14 mouse cellular contexts compared by ENCODE assay signal in the genomic region with DNA sequence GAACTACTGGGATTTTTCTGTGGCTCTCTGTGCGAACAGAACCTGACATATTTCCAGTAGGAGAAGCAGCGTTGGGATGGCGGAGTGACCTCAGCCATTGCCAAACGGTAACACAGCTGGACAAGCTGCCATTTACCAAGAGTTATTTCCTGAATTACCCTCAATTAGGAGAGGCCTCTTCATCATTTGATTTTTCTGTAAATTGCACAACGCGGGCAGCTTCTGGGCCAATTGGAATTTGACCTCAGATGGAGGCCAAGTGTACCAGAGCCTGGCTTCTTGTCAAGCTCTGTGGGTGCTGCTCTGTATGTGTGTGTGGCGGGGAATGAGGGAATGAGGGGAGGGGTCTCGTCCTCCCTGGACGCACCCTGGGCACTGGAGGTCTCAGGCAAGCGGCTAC.
A peak's percentile ranks its signal among the peaks of the same experiment; 100 is the strongest.
DNase-seq lines count a peak whose midpoint lies in the region; ATAC-seq lines count a peak whose summit lies in the region.
"Had no signal": no experiment of that assay in that cellular context is flagged by ENCODE, and none has a peak within 500 bp of the region (broad histone marks: within the 10 kb centered on the region; RNA-seq: fewer than 3 reads in every experiment).

No protein-coding gene starts in this region.

- 61% methylated on average over 10 of the region's 10 CpGs for WGBS in neural tube, embryonic 13.5 days
- 63% methylated on average over 10 of the region's 10 CpGs for WGBS in neural tube, embryonic 15.5 days

- H3K4me2 ChIP-seq in neural tube, embryonic 13.5 days: no peak overlapping the region
- H3K4me2 ChIP-seq in neural tube, embryonic 15.5 days: no peak overlapping the region
- H3K4me2 ChIP-seq: embryonic facial prominence, embryonic 15.5 days; hindbrain, embryonic 12.5 days; liver, embryonic 13.5 days; midbrain, embryonic 11.5 days; stomach, embryonic 15.5 days had no signal

- no peak overlapping the region for H3K4me3 ChIP-seq in neural tube, embryonic 13.5 days
- no peak overlapping the region for H3K4me3 ChIP-seq in neural tube, embryonic 15.5 days (replicated peaks)
- H3K4me3 ChIP-seq: embryonic facial prominence, embryonic 15.5 days; hindbrain, embryonic 12.5 days; liver, embryonic 13.5 days; stomach, embryonic 15.5 days had no signal

- no peak for ATAC-seq in neural tube, embryonic 13.5 days (ENCODE audit: low read depth)
- no peak for ATAC-seq in neural tube, embryonic 15.5 days (ENCODE audit: low FRiP score)

- H3K9ac ChIP-seq in neural tube, embryonic 13.5 days: no peak overlapping the region
- no peak overlapping the region for H3K9ac ChIP-seq in neural tube, embryonic 15.5 days (replicated peaks)
- H3K9ac ChIP-seq: embryonic facial prominence, embryonic 15.5 days; hindbrain, embryonic 12.5 days; liver, embryonic 13.5 days; stomach, embryonic 15.5 days had no signal

- no peaks in the 10 kb centered on the region for H3K27me3 ChIP-seq in neural tube, embryonic 13.5 days
- no peaks in the 10 kb centered on the region for H3K27me3 ChIP-seq in neural tube, embryonic 15.5 days (replicated peaks)
- H3K27me3 ChIP-seq: embryonic facial prominence, embryonic 15.5 days; hindbrain, embryonic 12.5 days; liver, embryonic 13.5 days; stomach, embryonic 15.5 days had no signal

- 0 out of 2 replicates have a peak overlapping the region, but pooled peaks have one; percentile 3 for H3K27ac ChIP-seq in neural tube, embryonic 13.5 days (replicated peaks)
- H3K27ac ChIP-seq in neural tube, embryonic 15.5 days (replicated peaks): no peak overlapping the region
- H3K27ac ChIP-seq: embryonic facial prominence, embryonic 15.5 days; liver, embryonic 13.5 days; stomach, embryonic 15.5 days had no signal

- H3K4me1 ChIP-seq in neural tube, embryonic 13.5 days (replicated peaks): peaks cover 63% of the 10 kb centered on the region
- H3K4me1 ChIP-seq in neural tube, embryonic 15.5 days: peaks cover 30% of the 10 kb centered on the region

- no peaks in the 10 kb centered on the region for H3K36me3 ChIP-seq in neural tube, embryonic 13.5 days
- no peaks in the 10 kb centered on the region for H3K36me3 ChIP-seq in neural tube, embryonic 15.5 days
- H3K36me3 ChIP-seq: embryonic facial prominence, embryonic 15.5 days; hindbrain, embryonic 12.5 days; liver, embryonic 13.5 days; stomach, embryonic 15.5 days had no signal

- H3K9me3 ChIP-seq in neural tube, embryonic 13.5 days: no peaks in the 10 kb centered on the region
- H3K9me3 ChIP-seq in neural tube, embryonic 15.5 days (replicated peaks): no peaks in the 10 kb centered on the region
- H3K9me3 ChIP-seq: embryonic facial prominence, embryonic 15.5 days; hindbrain, embryonic 12.5 days; liver, embryonic 13.5 days; stomach, embryonic 15.5 days had no signal

- peak; percentile 64 to 93 for DNase-seq in adrenal gland, adult (ENCODE audit: inconsistent age in 2 of 2, low spot score in 1 of 2)
- no peak for DNase-seq in adrenal gland, adult 18-20 months (ENCODE audit: low spot score in 2 of 2)
- DNase-seq in kidney, adult 9 months: peak; percentile 89
- peak; percentile 52 for DNase-seq in lung, postnatal 36 days
- no peak for DNase-seq in right cerebral cortex, postnatal 36 days (ENCODE audit: low spot score in 2 of 2)
- DNase-seq in urinary bladder, postnatal 10 days (ENCODE audit: low spot score): no peak
- DNase-seq: cerebellum, adult 8-10 months; liver, embryonic 13.5 days had no signal

Comparison
In these comparisons a context has a peak if more than half of its experiments do, and no peak if none do; other contexts are left out.
1. DNase-seq: peak in adrenal gland, adult (2 of 2), kidney, adult 9 months (single experiment) and lung, postnatal 36 days (single experiment); none in adrenal gland, adult 18-20 months (0 of 2), right cerebral cortex, postnatal 36 days (0 of 2) and urinary bladder, postnatal 10 days (single experiment).